Mouse (Mus musculus): ENCODE results near the gene Hebp1. TPM values are rescaled to one million over a fixed set of nuclear protein-coding genes. Genes with fewer than 3 reads are reported as not detected.

Gene Hebp1
- polyA plus RNA-seq, 1 experiment from 2014 or later, result 59.1 TPM

GRCm38 (mm10) chr6:135178599-135178998, 19.2 kb downstream of the Hebp1 start:
- no peaks in the 10 kb centered on the region for H3K36me3 ChIP-seq (ENCODE audit: control insufficient read depth, insufficient read depth, low read length)
- H3K9ac ChIP-seq (ENCODE audit: low read depth, low read length), result no peak overlapping the region
- H3K9me3 ChIP-seq (ENCODE audit: control insufficient read depth, low read length), result no peaks in the 10 kb centered on the region; the same call in 1 of the 2 replicates
- H3K27me3 ChIP-seq (replicated peaks; ENCODE audit: control insufficient read depth, insufficient read depth, low read length), result peaks cover 15% of the 10 kb centered on the region
- H3K4me1 ChIP-seq (replicated peaks; ENCODE audit: control insufficient read depth, insufficient read depth, low read length), result 0 out of 2 replicates have a peak, but pooled peaks cover 2% of the 10 kb centered on the region
- WGBS, result 20% methylated on average over 3 of the region's 3 CpGs
- no peak overlapping the region for H3K4me3 ChIP-seq (ENCODE audit: low read depth, low read length)
- H3K27ac ChIP-seq (ENCODE audit: low read depth, low read length), result no peak overlapping the region
- no peak for DNase-seq (ENCODE audit: low spot score)
- no peak overlapping the region for H3K4me2 ChIP-seq
- ATAC-seq (replicated peaks; ENCODE audit: low FRiP score), result 0 out of 2 replicates have a peak, but pooled peaks have one; percentile 33

- Histone ChIP-seq H3K4me1 (replicated peaks; ENCODE audit: control insufficient read depth, insufficient read depth, low read length) (no peaks in the 10 kb centered on the region), H3K9me3 (ENCODE audit: control insufficient read depth, low read length) (peaks cover 4% of the 10 kb centered on the region; the same call in 1 of the 2 replicates), H3K36me3 (ENCODE audit: control insufficient read depth, insufficient read depth, low read length) (no peaks in the 10 kb centered on the region), H3K27me3 (replicated peaks; ENCODE audit: control insufficient read depth, insufficient read depth, low read length) (peaks cover 15% of the 10 kb centered on the region), H3K4me2 (no peak overlapping the region), H3K9ac (ENCODE audit: low read depth, low read length) (no peak overlapping the region), H3K4me3 (ENCODE audit: low read depth, low read length) (no peak overlapping the region), H3K27ac (ENCODE audit: low read depth, low read length) (no peak overlapping the region)
- DNase-seq (ENCODE audit: low spot score), result no peak
- no peak for ATAC-seq (replicated peaks; ENCODE audit: low FRiP score)
Observed at GRCm38 (mm10) chr6:135177271-135177670, 20.6 kb downstream of the Hebp1 start.

GRCm38 (mm10) chr6:135175014-135175413, 22.8 kb downstream of the Hebp1 start:
- DNase-seq (ENCODE audit: low spot score) (no peak), ATAC-seq (replicated peaks; ENCODE audit: low FRiP score) (no peak)
- Histone ChIP-seq H3K4me1 (replicated peaks; ENCODE audit: control insufficient read depth, insufficient read depth, low read length) (no peaks in the 10 kb centered on the region), H3K36me3 (ENCODE audit: control insufficient read depth, insufficient read depth, low read length) (no peaks in the 10 kb centered on the region), H3K27me3 (replicated peaks; ENCODE audit: control insufficient read depth, insufficient read depth, low read length) (peaks cover 8% of the 10 kb centered on the region), H3K27ac (ENCODE audit: low read depth, low read length) (no peak overlapping the region), H3K9ac (ENCODE audit: low read depth, low read length) (no peak overlapping the region), H3K4me2 (no peak overlapping the region), H3K4me3 (ENCODE audit: low read depth, low read length) (no peak overlapping the region), H3K9me3 (ENCODE audit: control insufficient read depth, low read length) (peaks cover 4% of the 10 kb centered on the region; the same call in 1 of the 2 replicates)
- 88% methylated on average over 1 of the region's 1 CpGs for WGBS

GRCm38 (mm10) chr6:135171736-135172135, 26.1 kb downstream of the Hebp1 start:
- no peak for ATAC-seq (replicated peaks; ENCODE audit: low FRiP score)

GRCm38 (mm10) chr6:135169246-135169645, 28.6 kb downstream of the Hebp1 start:
- no peak overlapping the region for H3K27ac ChIP-seq (ENCODE audit: low read depth, low read length)
- no peaks in the 10 kb centered on the region for H3K27me3 ChIP-seq (replicated peaks; ENCODE audit: control insufficient read depth, insufficient read depth, low read length)
- WGBS, result 81% methylated on average over 3 of the region's 3 CpGs
- DNase-seq (ENCODE audit: low spot score) (no peak), ATAC-seq (replicated peaks; ENCODE audit: low FRiP score) (no peak)
- H3K9ac ChIP-seq (ENCODE audit: low read depth, low read length), result no peak overlapping the region
- H3K9me3 ChIP-seq (ENCODE audit: control insufficient read depth, low read length), result peaks cover 4% of the 10 kb centered on the region; the same call in 1 of the 2 replicates
- H3K4me1 ChIP-seq (replicated peaks; ENCODE audit: control insufficient read depth, insufficient read depth, low read length), result peaks cover 19% of the 10 kb centered on the region
- no peak overlapping the region for H3K4me3 ChIP-seq (ENCODE audit: low read depth, low read length)
- H3K4me2 ChIP-seq, result no peak overlapping the region
- no peaks in the 10 kb centered on the region; the same call in 1 of the 2 replicates for H3K36me3 ChIP-seq (ENCODE audit: control insufficient read depth, insufficient read depth, low read length)

More at GRCm38 (mm10) chr6:135171736-135172135, 26.1 kb downstream of the Hebp1 start:
- Histone ChIP-seq H3K27me3 (replicated peaks; ENCODE audit: control insufficient read depth, insufficient read depth, low read length) (no peaks in the 10 kb centered on the region), H3K4me2 (no peak overlapping the region), H3K9me3 (ENCODE audit: control insufficient read depth, low read length) (peaks cover 4% of the 10 kb centered on the region; the same call in 1 of the 2 replicates), H3K4me1 (replicated peaks; ENCODE audit: control insufficient read depth, insufficient read depth, low read length) (peaks cover 8% of the 10 kb centered on the region), H3K36me3 (ENCODE audit: control insufficient read depth, insufficient read depth, low read length) (no peaks in the 10 kb centered on the region), H3K4me3 (ENCODE audit: low read depth, low read length) (no peak overlapping the region), H3K27ac (ENCODE audit: low read depth, low read length) (no peak overlapping the region), H3K9ac (ENCODE audit: low read depth, low read length) (no peak overlapping the region)
- no peak for DNase-seq (ENCODE audit: low spot score)
- WGBS, result 69% methylated on average over 14 of the region's 14 CpGs

GRCm38 (mm10) chr6:135168471-135168870, 29.4 kb downstream of the Hebp1 start:
- peak overlapping the region; percentile 64 for H3K4me2 ChIP-seq
- DNase-seq (ENCODE audit: low spot score) (no peak), ATAC-seq (replicated peaks; ENCODE audit: low FRiP score) (no peak)
- 68% methylated on average over 6 of the region's 6 CpGs for WGBS
- peaks cover 25% of the 10 kb centered on the region for H3K4me1 ChIP-seq (replicated peaks; ENCODE audit: control insufficient read depth, insufficient read depth, low read length)
- H3K27me3 ChIP-seq (replicated peaks; ENCODE audit: control insufficient read depth, insufficient read depth, low read length), result no peaks in the 10 kb centered on the region
- H3K4me3 ChIP-seq (ENCODE audit: low read depth, low read length), result peak overlapping the region; percentile 77
- H3K9ac ChIP-seq (ENCODE audit: low read depth, low read length), result peak overlapping the region; percentile 87
- H3K27ac ChIP-seq (ENCODE audit: low read depth, low read length), result peak overlapping the region; percentile 60; the same call in 1 of the 2 replicates
- peaks cover 3% of the 10 kb centered on the region; the same call in 1 of the 2 replicates for H3K9me3 ChIP-seq (ENCODE audit: control insufficient read depth, low read length)
- peaks cover 4% of the 10 kb centered on the region for H3K36me3 ChIP-seq (ENCODE audit: control insufficient read depth, insufficient read depth, low read length)

GRCm38 (mm10) chr6:135167380-135168311, 30.2 kb downstream of the Hebp1 start:
- WGBS, result 2% methylated on average over 46 of the region's 46 CpGs
- Histone ChIP-seq H3K4me3 (ENCODE audit: low read depth, low read length) (peak overlapping the region; percentile 77), H3K27ac (ENCODE audit: low read depth, low read length) (peak overlapping the region; percentile 89), H3K27me3 (replicated peaks; ENCODE audit: control insufficient read depth, insufficient read depth, low read length) (no peaks in the 10 kb centered on the region), H3K9ac (ENCODE audit: low read depth, low read length) (peak overlapping the region; percentile 87), H3K4me1 (replicated peaks; ENCODE audit: control insufficient read depth, insufficient read depth, low read length) (peaks cover 34% of the 10 kb centered on the region), H3K4me2 (peak overlapping the region; percentile 64), H3K36me3 (ENCODE audit: control insufficient read depth, insufficient read depth, low read length) (peaks cover 8% of the 10 kb centered on the region), H3K9me3 (ENCODE audit: control insufficient read depth, low read length) (no peaks in the 10 kb centered on the region)
- ATAC-seq (replicated peaks; ENCODE audit: low FRiP score), result peak; percentile 84
- DNase-seq (ENCODE audit: low spot score), result peak; percentile 90

- peak overlapping the region; percentile 87 for H3K9ac ChIP-seq (ENCODE audit: low read depth, low read length)
- peaks cover 40% of the 10 kb centered on the region for H3K4me1 ChIP-seq (replicated peaks; ENCODE audit: control insufficient read depth, insufficient read depth, low read length)
- peaks cover 8% of the 10 kb centered on the region for H3K36me3 ChIP-seq (ENCODE audit: control insufficient read depth, insufficient read depth, low read length)
- peak overlapping the region; percentile 64 for H3K4me2 ChIP-seq
- no peaks in the 10 kb centered on the region for H3K9me3 ChIP-seq (ENCODE audit: control insufficient read depth, low read length)
- DNase-seq (ENCODE audit: low spot score) (no peak), ATAC-seq (replicated peaks; ENCODE audit: low FRiP score) (peak; percentile 40)
- H3K4me3 ChIP-seq (ENCODE audit: low read depth, low read length), result peak overlapping the region; percentile 77
- 38% methylated on average over 5 of the region's 5 CpGs for WGBS
- H3K27me3 ChIP-seq (replicated peaks; ENCODE audit: control insufficient read depth, insufficient read depth, low read length), result no peaks in the 10 kb centered on the region
- peak overlapping the region; percentile 89 for H3K27ac ChIP-seq (ENCODE audit: low read depth, low read length)
Observed at GRCm38 (mm10) chr6:135166712-135167111, 31.1 kb downstream of the Hebp1 start.

Data from liver, embryonic 11.5 days (tissue).